Mouse (Mus musculus) midbrain, postnatal 0 days (tissue): Measurements from ENCODE around the gene Smyd4. TPM values are rescaled to one million over a fixed set of nuclear protein-coding genes. Genes with fewer than 3 reads are reported as not detected.

Experiments used
- ATAC-seq: fragments of 200-750 bp; cut with Nextera tagmentation; 2 replicates; pipeline ENCODE4 v1.8.0; 2017; ENCODE audit warnings: moderate number of reproducible peaks, mild to moderate bottlenecking, moderate TSS enrichment, moderate library complexity; ENCODE audit not compliant: low FRiP score
- DNase-seq: peaks from one replicate; pipeline ENCODE4 v3.0.0-alpha.2; 2015; ENCODE audit warnings: low spot score
- H3K27ac ChIP-seq: fragments of 300-500 bp; sonication (generic); 2 replicates; pipeline ENCODE4 v1.5.1; 2014; ENCODE audit warnings: low read depth, mild to moderate bottlenecking, low read length, mixed read lengths
- H3K27me3 ChIP-seq: fragments of 300-500 bp; sonication (generic); 2 replicates; pipeline ENCODE4 v1.6.1; 2014; ENCODE audit warnings: low read length, control low read depth, mixed read lengths; ENCODE audit not compliant: insufficient read depth
- H3K36me3 ChIP-seq: fragments of 300-500 bp; sonication (generic); 2 replicates; pipeline ENCODE4 v1.6.1; 2014; ENCODE audit warnings: low read length, control low read depth, mixed read lengths; ENCODE audit not compliant: insufficient read depth
- H3K4me1 ChIP-seq: fragments of 300-500 bp; sonication (generic); 2 replicates; pipeline ENCODE4 v1.6.1; 2014; ENCODE audit warnings: mild to moderate bottlenecking, control low read depth, antibody characterized with exemption, low read length, mixed read lengths; ENCODE audit not compliant: insufficient read depth
- H3K4me2 ChIP-seq: fragments of 300-500 bp; sonication (generic); 2 replicates; pipeline ENCODE4 v1.6.1; 2014; ENCODE audit warnings: low read depth, mild to moderate bottlenecking, low read length, mixed read lengths; ENCODE audit not compliant: poor library complexity, severe bottlenecking
- H3K4me3 ChIP-seq: fragments of 300-500 bp; sonication (generic); 2 replicates; pipeline ENCODE4 v1.5.1; 2014; ENCODE audit warnings: low read depth, mild to moderate bottlenecking, low read length, moderate library complexity
- H3K9ac ChIP-seq: fragments of 300-500 bp; sonication (generic); replicated peaks from 2 replicates; pipeline ENCODE4 v1.6.1; 2014; ENCODE audit warnings: mild to moderate bottlenecking, low read length, moderate library complexity, mixed read lengths; ENCODE audit not compliant: poor library complexity, severe bottlenecking
- H3K9me3 ChIP-seq: fragments of 300-500 bp; sonication (generic); 2 replicates; pipeline ENCODE4 v1.6.1; 2016; ENCODE audit warnings: low read length, control low read depth
- CTCF ChIP-seq: IDR thresholded peaks from 2 replicates; pipeline ENCODE4 v1.5.1; 2016; ENCODE audit warnings: antibody characterized with exemption, mild to moderate bottlenecking
- WGBS: fragments of 180-500 bp; shearing (Covaris S2); extraction: QIAGEN DNeasy Blood & Tissue Kit; methylation state at CpG from one replicate; pipeline ENCODE4 v1.1.7; 2014; 5-methylcytosine and 5-hydroxymethylcytosine counted together
- polyA plus RNA-seq: library from polyadenylated mRNA; unstranded; fragments of >200 nt; fragmentation: Nextera tagmentation; extraction: Ambion mirVana; gene quantifications from 2 replicates; pipeline ENCODE4 v1.2.1, GENCODE M21; 2015
- total RNA-seq: library from RNA; depleted of rRNA; stranded (reverse); fragments of >200 nt; gene quantifications from 2 replicates; pipeline ENCODE4 v1.2.3, GENCODE M21; 2014

The Smyd4 gene
- total and polyA plus RNA-seq, 2 experiments from 2014 or later = 16.7 to 16.8 TPM

GRCm38 (mm10) chr11:75340698-75341345 lies 7.4 kb upstream of the Smyd4 start:
- Histone ChIP-seq H3K9ac (no peak overlapping the region), H3K4me1 (no peaks in the 10 kb centered on the region), H3K4me3 (no peak overlapping the region), H3K27ac (no peak overlapping the region), H3K36me3 (peaks cover 8% of the 10 kb centered on the region; the same call in 1 of the 2 replicates), H3K4me2 (no peak overlapping the region), H3K27me3 (no peaks in the 10 kb centered on the region), H3K9me3 (no peaks in the 10 kb centered on the region)
- no peak for TF ChIP-seq CTCF
- no peak for ATAC-seq
- DNase-seq = peak; percentile 41
- 65% methylated on average over 12 of the region's 12 CpGs for WGBS

- Histone ChIP-seq H3K9me3 (no peaks in the 10 kb centered on the region), H3K4me2 (no peak overlapping the region), H3K27me3 (no peaks in the 10 kb centered on the region), H3K4me1 (no peaks in the 10 kb centered on the region), H3K4me3 (no peak overlapping the region), H3K27ac (no peak overlapping the region), H3K9ac (no peak overlapping the region), H3K36me3 (no peaks in the 10 kb centered on the region; the same call in 1 of the 2 replicates)
- TF ChIP-seq CTCF = no peak
- DNase-seq (no peak), ATAC-seq (no peak)
- 98% methylated on average over 2 of the region's 2 CpGs for WGBS
Measured at GRCm38 (mm10) chr11:75343096-75343495, 5.1 kb upstream of the Smyd4 start.

- whole genome bisulfite sequencing = 78% methylated on average over 2 of the region's 2 CpGs
- Histone ChIP-seq H3K36me3 (no peaks in the 10 kb centered on the region; the same call in 1 of the 2 replicates), H3K4me2 (no peak overlapping the region), H3K4me3 (no peak overlapping the region), H3K9me3 (no peaks in the 10 kb centered on the region), H3K27ac (no peak overlapping the region), H3K4me1 (no peaks in the 10 kb centered on the region), H3K27me3 (no peaks in the 10 kb centered on the region), H3K9ac (no peak overlapping the region)
- DNase-seq (no peak), ATAC-seq (no peak)
- no peak for TF ChIP-seq CTCF
Measured at GRCm38 (mm10) chr11:75344163-75344562, 4.1 kb upstream of the Smyd4 start.

GRCm38 (mm10) chr11:75344716-75345115 lies 3.5 kb upstream of the Smyd4 start:
- DNase-seq = no peak
- H3K4me2 ChIP-seq = no peak overlapping the region
- no peaks in the 10 kb centered on the region; the same call in 1 of the 2 replicates for H3K36me3 ChIP-seq
- no peak for ATAC-seq
- no peak for TF ChIP-seq CTCF
- H3K4me3 ChIP-seq = no peak overlapping the region
- no peak overlapping the region for H3K9ac ChIP-seq
- no peaks in the 10 kb centered on the region for H3K4me1 ChIP-seq
- H3K27ac ChIP-seq = no peak overlapping the region
- H3K9me3 ChIP-seq = no peaks in the 10 kb centered on the region
- WGBS = 98% methylated on average over 5 of the region's 5 CpGs
- no peaks in the 10 kb centered on the region for H3K27me3 ChIP-seq

- Histone ChIP-seq H3K4me2 (no peak overlapping the region), H3K9me3 (no peaks in the 10 kb centered on the region), H3K4me1 (no peaks in the 10 kb centered on the region), H3K36me3 (no peaks in the 10 kb centered on the region), H3K27me3 (no peaks in the 10 kb centered on the region), H3K4me3 (no peak overlapping the region), H3K9ac (no peak overlapping the region), H3K27ac (no peak overlapping the region)
- no peak for TF ChIP-seq CTCF
- no peak for DNase-seq
- no peak for ATAC-seq
- WGBS = 51% methylated on average over 3 of the region's 4 CpGs
Measured at GRCm38 (mm10) chr11:75346556-75347187, 1.6 kb upstream of the Smyd4 start.

- Histone ChIP-seq H3K27me3 (no peaks in the 10 kb centered on the region), H3K4me1 (no peaks in the 10 kb centered on the region), H3K9me3 (no peaks in the 10 kb centered on the region), H3K4me3 (peak overlapping the region; percentile 78; the same call in 1 of the 2 replicates), H3K9ac (0 out of 2 replicates have a peak overlapping the region, but pooled peaks have one; percentile 69), H3K27ac (no peak overlapping the region), H3K36me3 (no peaks in the 10 kb centered on the region), H3K4me2 (peak overlapping the region; percentile 65)
- no peak for DNase-seq
- no peak for TF ChIP-seq CTCF
- 47% methylated on average over 10 of the region's 10 CpGs for WGBS
- no peak for ATAC-seq
Measured at GRCm38 (mm10) chr11:75347188-75347585, 1.0 kb upstream of the Smyd4 start.
